Mouse (Mus musculus) heart, embryonic 14.5 days (tissue): ENCODE results near the gene Cd6. TPM values are rescaled to one million over a fixed set of nuclear protein-coding genes. Genes with fewer than 3 reads are reported as not detected.

Experiments used
- ATAC-seq: fragments of 200-750 bp; cut with Nextera tagmentation; 2 replicates; pipeline ENCODE4 v1.8.0; 2017; ENCODE audit warnings: low read depth, moderate TSS enrichment; ENCODE audit not compliant: insufficient number of reproducible peaks, insufficient read depth, low FRiP score
- H3K27ac ChIP-seq, 2 experiments: fragments of 200-500 bp in 1 of 2; fragments of 300-500 bp in 1 of 2; sonication (generic) in 1 of 2; replicated peaks in 1 of 2; 2 replicates each; pipeline ENCODE4 v1.5.1; 2012 to 2014; ENCODE audit warnings: low read depth in 2 of 2, low read length in 2 of 2, control low read depth in 1 of 2, mild to moderate bottlenecking in 1 of 2, mixed read lengths in 1 of 2; ENCODE audit not compliant: control insufficient read depth in 1 of 2, insufficient read depth in 1 of 2
- H3K27me3 ChIP-seq: fragments of 300-500 bp; sonication (generic); 2 replicates; pipeline ENCODE4 v1.6.1; 2014; ENCODE audit warnings: mild to moderate bottlenecking, low read length, control low read depth; ENCODE audit not compliant: control insufficient read depth, insufficient read depth
- H3K36me3 ChIP-seq: fragments of 300-500 bp; sonication (generic); 2 replicates; pipeline ENCODE4 v1.6.1; 2014; ENCODE audit warnings: mild to moderate bottlenecking, control low read depth, low read length, mixed read lengths; ENCODE audit not compliant: control insufficient read depth, insufficient read depth
- H3K4me1 ChIP-seq, 2 experiments: fragments of 200-500 bp in 1 of 2; fragments of 300-500 bp in 1 of 2; sonication (generic) in 1 of 2; 2 replicates each; pipeline ENCODE4 v1.6.1; 2012 to 2014; ENCODE audit warnings: low read length in 2 of 2, control low read depth in 1 of 2, mixed read lengths in 1 of 2; ENCODE audit not compliant: control insufficient read depth in 2 of 2, insufficient read depth in 2 of 2
- H3K4me2 ChIP-seq: fragments of 300-500 bp; sonication (generic); 2 replicates; pipeline ENCODE4 v1.6.1; 2014; ENCODE audit warnings: mild to moderate bottlenecking, low read length
- H3K4me3 ChIP-seq, 2 experiments: fragments of 200-500 bp in 1 of 2; fragments of 300-500 bp in 1 of 2; sonication (generic) in 1 of 2; 2 replicates each; pipeline ENCODE4 v1.5.1; 2012 to 2014; ENCODE audit warnings: low read length in 2 of 2, mild to moderate bottlenecking in 2 of 2, control low read depth in 1 of 2, low read depth in 1 of 2, moderate library complexity in 1 of 2; ENCODE audit not compliant: control insufficient read depth in 1 of 2, insufficient read depth in 1 of 2
- H3K9ac ChIP-seq: fragments of 300-500 bp; sonication (generic); 2 replicates; pipeline ENCODE4 v1.6.1; 2014; ENCODE audit warnings: mild to moderate bottlenecking, low read length
- H3K9me3 ChIP-seq: fragments of 300-500 bp; sonication (generic); 2 replicates; pipeline ENCODE4 v1.6.1; 2016; ENCODE audit warnings: low read length, control low read depth; ENCODE audit not compliant: control insufficient read depth
- WGBS: fragments of 180-500 bp; shearing (Covaris S2); extraction: QIAGEN DNeasy Blood & Tissue Kit; methylation state at CpG from one replicate; pipeline ENCODE4 v1.1.7; 2014; 5-methylcytosine and 5-hydroxymethylcytosine counted together
- polyA plus RNA-seq: library from polyadenylated mRNA; unstranded; fragments of >200 nt; fragmentation: Nextera tagmentation; extraction: Ambion mirVana; gene quantifications from 2 replicates; pipeline ENCODE4 v1.2.1, GENCODE M21; 2014

Cd6 gene
- polyA plus RNA-seq, 1 experiment from 2014 or later: not detected

- H3K4me2 ChIP-seq: no peak overlapping the region
- WGBS: 74% methylated on average over 3 of the region's 3 CpGs
- ATAC-seq: no peak
Observed at GRCm38 (mm10) chr19:10833611-10834010, 3.8 kb upstream of the Cd6 start.

GRCm38 (mm10) chr19:10832030-10832429 lies 2.2 kb upstream of the Cd6 start:
- H3K4me3 ChIP-seq: no peak overlapping the region

More at GRCm38 (mm10) chr19:10833611-10834010, 3.8 kb upstream of the Cd6 start:
- no peaks in the 10 kb centered on the region for H3K27me3 ChIP-seq
- no peak overlapping the region for H3K4me3 ChIP-seq
- H3K36me3 ChIP-seq: no peaks in the 10 kb centered on the region
- peaks cover 2 to 5% of the 10 kb centered on the region in 2 experiments; a peak in 3 of 4 replicates for H3K4me1 ChIP-seq
- H3K27ac ChIP-seq: no peak overlapping the region
- H3K9ac ChIP-seq: no peak overlapping the region
- no peaks in the 10 kb centered on the region for H3K9me3 ChIP-seq

GRCm38 (mm10) chr19:10831424-10831823 lies 1.6 kb upstream of the Cd6 start:
- H3K9ac ChIP-seq: no peak overlapping the region
- no peak overlapping the region for H3K4me3 ChIP-seq
- no peak overlapping the region for H3K4me2 ChIP-seq
- H3K4me1 ChIP-seq: peaks cover 2 to 5% of the 10 kb centered on the region in 2 experiments; a peak in 3 of 4 replicates
- no peaks in the 10 kb centered on the region for H3K9me3 ChIP-seq
- ATAC-seq: no peak
- H3K27me3 ChIP-seq: no peaks in the 10 kb centered on the region
- H3K27ac ChIP-seq: no peak overlapping the region
- H3K36me3 ChIP-seq: no peaks in the 10 kb centered on the region
- WGBS: 5% methylated on average over 5 of the region's 5 CpGs

More at GRCm38 (mm10) chr19:10832030-10832429, 2.2 kb upstream of the Cd6 start:
- no peak for ATAC-seq
- H3K4me1 ChIP-seq: peaks cover 2 to 5% of the 10 kb centered on the region in 2 experiments; a peak in 3 of 4 replicates
- H3K4me2 ChIP-seq: no peak overlapping the region
- H3K36me3 ChIP-seq: no peaks in the 10 kb centered on the region
- WGBS: 42% methylated on average over 3 of the region's 3 CpGs
- H3K27ac ChIP-seq: no peak overlapping the region
- H3K27me3 ChIP-seq: no peaks in the 10 kb centered on the region
- H3K9me3 ChIP-seq: no peaks in the 10 kb centered on the region
- H3K9ac ChIP-seq: no peak overlapping the region

GRCm38 (mm10) chr19:10828321-10828720 lies 1.5 kb downstream of the Cd6 start:
- Histone ChIP-seq H3K36me3 (no peaks in the 10 kb centered on the region), H3K4me1 (peaks cover 2 to 5% of the 10 kb centered on the region in 2 experiments; a peak in 3 of 4 replicates), H3K9me3 (no peaks in the 10 kb centered on the region), H3K27ac (no peak overlapping the region), H3K9ac (no peak overlapping the region), H3K4me3 (no peak overlapping the region), H3K4me2 (no peak overlapping the region), H3K27me3 (no peaks in the 10 kb centered on the region)
- ATAC-seq: no peak
- 81% methylated on average over 5 of the region's 5 CpGs for WGBS

- Histone ChIP-seq H3K27me3 (no peaks in the 10 kb centered on the region), H3K9ac (no peak overlapping the region)
- 77% methylated on average over 7 of the region's 7 CpGs for WGBS
Observed at GRCm38 (mm10) chr19:10824061-10824460, 5.8 kb downstream of the Cd6 start.

GRCm38 (mm10) chr19:10822534-10822933 lies 7.3 kb downstream of the Cd6 start:
- no peak for ATAC-seq
- Histone ChIP-seq H3K4me1 (peaks cover 0 to 2% of the 10 kb centered on the region in 2 experiments; a peak in 2 of 4 replicates), H3K9ac (no peak overlapping the region), H3K27ac (no peak overlapping the region), H3K9me3 (no peaks in the 10 kb centered on the region), H3K4me3 (no peak overlapping the region), H3K4me2 (no peak overlapping the region), H3K27me3 (no peaks in the 10 kb centered on the region), H3K36me3 (no peaks in the 10 kb centered on the region)
- 85% methylated on average over 4 of the region's 4 CpGs for WGBS

More at GRCm38 (mm10) chr19:10824061-10824460, 5.8 kb downstream of the Cd6 start:
- ATAC-seq: no peak
- no peaks in the 10 kb centered on the region for H3K4me1 ChIP-seq
- H3K9me3 ChIP-seq: no peaks in the 10 kb centered on the region
- no peaks in the 10 kb centered on the region for H3K36me3 ChIP-seq
- no peak overlapping the region for H3K4me2 ChIP-seq
- H3K27ac ChIP-seq: no peak overlapping the region
- H3K4me3 ChIP-seq: no peak overlapping the region

- H3K4me3 ChIP-seq: no peak overlapping the region
- WGBS: 71% methylated on average over 7 of the region's 7 CpGs
- H3K4me2 ChIP-seq: no peak overlapping the region
- no peaks in the 10 kb centered on the region for H3K27me3 ChIP-seq
- H3K36me3 ChIP-seq: no peaks in the 10 kb centered on the region
- H3K9ac ChIP-seq: no peak overlapping the region
- no peaks in the 10 kb centered on the region for H3K9me3 ChIP-seq
- peaks cover 0 to 2% of the 10 kb centered on the region in 2 experiments; a peak in 2 of 4 replicates for H3K4me1 ChIP-seq
- no peak overlapping the region for H3K27ac ChIP-seq
- ATAC-seq: no peak
Observed at GRCm38 (mm10) chr19:10821319-10821718, 8.5 kb downstream of the Cd6 start.
